Mouse (Mus musculus) ES-E14 (cell line): ENCODE measurements at regions not wholly inside any gene's neighbourhood (a gene's known extent, or its start where the extent isn't known, plus 50 kb on each side); places are given as distances from the start of the nearest gene placed in this dataset.

Source experiments
- DNase-seq: peaks from one replicate; pipeline ENCODE4 v3.0.0-alpha.2; 2013; ENCODE audit warnings: low read depth, low spot score
- H3K27ac ChIP-seq: 2 replicates; pipeline ENCODE4 v1.5.1; 2012; ENCODE audit warnings: low read depth, mild to moderate bottlenecking, low read length, moderate library complexity, mixed read lengths; ENCODE audit not compliant: poor library complexity, insufficient read depth, severe bottlenecking
- H3K36me3 ChIP-seq: 2 replicates; pipeline ENCODE4 v1.6.1; 2012; ENCODE audit warnings: mild to moderate bottlenecking, low read length, moderate library complexity, mixed read lengths; ENCODE audit not compliant: control insufficient read depth, poor library complexity, insufficient read depth, severe bottlenecking
- H3K4me1 ChIP-seq, 2 experiments: fragments of 150-350 bp in 1 of 2; sonication (generic) in 1 of 2; 2 replicates each; pipeline ENCODE4 v1.6.1; 2012; ENCODE audit warnings: low read length in 2 of 2, mild to moderate bottlenecking in 1 of 2, mixed read lengths in 1 of 2; ENCODE audit not compliant: control insufficient read depth in 2 of 2, insufficient read depth in 2 of 2, poor library complexity in 1 of 2
- H3K4me3 ChIP-seq, 2 experiments: fragments of 150-350 bp in 1 of 2; sonication (generic) in 1 of 2; 2 replicates each; pipeline ENCODE4 v1.5.1; 2012; ENCODE audit warnings: low read length in 2 of 2, low read depth in 1 of 2, mild to moderate bottlenecking in 1 of 2, mixed read lengths in 1 of 2; ENCODE audit not compliant: insufficient read depth in 1 of 2, poor library complexity in 1 of 2, severe bottlenecking in 1 of 2
- H3K9ac ChIP-seq: 2 replicates; pipeline ENCODE4 v1.6.1; 2012; ENCODE audit warnings: low read depth, mild to moderate bottlenecking, low read length, mixed read lengths; ENCODE audit not compliant: poor library complexity, insufficient read depth, severe bottlenecking
- H3K9me3 ChIP-seq: fragments of 150-350 bp; sonication (generic); 2 replicates; pipeline ENCODE4 v1.6.1; 2012; ENCODE audit warnings: low read depth, mild to moderate bottlenecking, low read length; ENCODE audit not compliant: control insufficient read depth, insufficient read depth
- CHD2 ChIP-seq: IDR thresholded peaks from 2 replicates; pipeline ENCODE4 v1.6.1; 2014; ENCODE audit warnings: mild to moderate bottlenecking, low read depth, low read length, inconsistent platforms
- HCFC1 ChIP-seq: IDR thresholded peaks from 2 replicates; pipeline ENCODE4 v1.6.1; 2012; ENCODE audit warnings: low read length, inconsistent platforms, borderline replicate concordance; ENCODE audit not compliant: insufficient read depth
- MAFK ChIP-seq: IDR thresholded peaks from 2 replicates; pipeline ENCODE4 v1.6.1; 2014; ENCODE audit warnings: mild to moderate bottlenecking, low read depth, low read length, inconsistent platforms; ENCODE audit not compliant: insufficient read depth
- ZC3H11A ChIP-seq: IDR thresholded peaks from 2 replicates; pipeline ENCODE4 v1.6.1; 2012; ENCODE audit warnings: low read depth, mild to moderate bottlenecking, inconsistent platforms, low read length, borderline replicate concordance
- ZNF384 ChIP-seq: IDR thresholded peaks from 2 replicates; pipeline ENCODE4 v1.6.1; 2012; ENCODE audit warnings: low read depth, low read length, inconsistent platforms
- in situ Hi-C, 2 experiments: fragments of 600-800 bp; cut with MboI; formaldehyde crosslinking; loops; one replicate each; pipeline ENCODE4 v1.15.1; 2025; ENCODE audit warnings: low sequenced_read_pairs in 2 of 2, inconsistent platforms in 1 of 2; ENCODE audit not compliant: unreplicated experiment in 2 of 2

- H3K4me3 ChIP-seq: peak overlapping the region in 1 of 2 experiments; percentile 69; a peak in 1 of 4 replicates
- no peaks in the 10 kb centered on the region for H3K9me3 ChIP-seq
Observed at GRCm38 (mm10) chr13:80963591-80963940, 80.4 kb downstream of the Arrdc3 start.

GRCm38 (mm10) chr13:80971664-80972063 lies 88.5 kb downstream of the Arrdc3 start:
- TF ChIP-seq HCFC1 (no peak), CHD2 (no peak), ZNF384 (no peak), MAFK (no peak), ZC3H11A (no peak)
- H3K27ac ChIP-seq: no peak overlapping the region
- no peak for DNase-seq
- no peaks in the 10 kb centered on the region for H3K36me3 ChIP-seq
- no peak overlapping the region for H3K9ac ChIP-seq
- H3K4me3 ChIP-seq: no peak overlapping the region
- H3K4me1 ChIP-seq: no peaks in the 10 kb centered on the region
- H3K9me3 ChIP-seq: no peaks in the 10 kb centered on the region
- in situ Hi-C loops: no loop called here

More at GRCm38 (mm10) chr13:80963591-80963940, 80.4 kb downstream of the Arrdc3 start:
- TF ChIP-seq ZNF384: no peak
- no peak for TF ChIP-seq HCFC1
- TF ChIP-seq ZC3H11A: no peak
- no peak for TF ChIP-seq CHD2
- no peak for TF ChIP-seq MAFK
- peaks cover 2 to 5% of the 10 kb centered on the region in 2 experiments; a peak in 3 of 4 replicates for H3K4me1 ChIP-seq
- H3K9ac ChIP-seq: peak overlapping the region; percentile 43; the same call in 1 of the 2 replicates
- no peak overlapping the region for H3K27ac ChIP-seq
- in situ Hi-C loops: no loop called here
- no peak for DNase-seq
- H3K36me3 ChIP-seq: no peaks in the 10 kb centered on the region

- Histone ChIP-seq H3K9me3 (no peaks in the 10 kb centered on the region), H3K9ac (no peak overlapping the region), H3K4me1 (no peaks in the 10 kb centered on the region), H3K27ac (no peak overlapping the region), H3K4me3 (no peak overlapping the region), H3K36me3 (no peaks in the 10 kb centered on the region)
- in situ Hi-C loops: no loop called here
- DNase-seq: no peak
- TF ChIP-seq ZC3H11A (no peak), CHD2 (no peak), ZNF384 (no peak), MAFK (no peak), HCFC1 (no peak)
Observed at GRCm38 (mm10) chr13:80974424-80974823, 91.2 kb downstream of the Arrdc3 start.

GRCm38 (mm10) chr13:80977266-80977665 lies 94.1 kb downstream of the Arrdc3 start:
- TF ChIP-seq ZNF384 (no peak), CHD2 (no peak), HCFC1 (no peak), MAFK (no peak), ZC3H11A (no peak)
- H3K9me3 ChIP-seq: no peaks in the 10 kb centered on the region
- H3K9ac ChIP-seq: no peak overlapping the region
- no peak overlapping the region for H3K27ac ChIP-seq
- DNase-seq: no peak
- no peaks in the 10 kb centered on the region for H3K4me1 ChIP-seq
- H3K4me3 ChIP-seq: no peak overlapping the region
- in situ Hi-C loops: no loop called here
- H3K36me3 ChIP-seq: no peaks in the 10 kb centered on the region

GRCm38 (mm10) chr13:80981201-80981600 lies 98.0 kb downstream of the Arrdc3 start:
- Histone ChIP-seq H3K4me3 (no peak overlapping the region), H3K4me1 (no peaks in the 10 kb centered on the region), H3K27ac (no peak overlapping the region), H3K36me3 (no peaks in the 10 kb centered on the region), H3K9ac (no peak overlapping the region), H3K9me3 (no peaks in the 10 kb centered on the region)
- TF ChIP-seq CHD2 (no peak), ZNF384 (no peak), MAFK (no peak), HCFC1 (no peak), ZC3H11A (no peak)
- in situ Hi-C loops: no loop called here
- DNase-seq: no peak
